Mouse (Mus musculus): ENCODE measurements around the gene Hist1h2ad.
"Not testable (repeated sequence)": the region's sequence is repeated elsewhere in the genome, so short reads cannot be mapped to it uniquely, and the experiment has no call there.

The Hist1h2ad gene

GRCm38 (mm10) chr13:23541497-23541896 is 32.7 kb upstream of the Hist1h2ad start:
- DNase-seq (ENCODE audit: low spot score in 2 of 2), result no peak

GRCm38 (mm10) chr13:23542225-23542980 is 31.8 kb upstream of the Hist1h2ad start:
- DNase-seq (ENCODE audit: low spot score in 2 of 2), result not testable (repeated sequence)

GRCm38 (mm10) chr13:23542999-23543607 is 31.1 kb upstream of the Hist1h2ad start, which contains the start of gene Hist1h2bh:
TSS of gene Hist1h2bh (minus strand) at chr13:23543392.
- peak in 1 of 2 experiments; percentile 44 for DNase-seq (ENCODE audit: low spot score in 2 of 2)

- peak; percentile 49 to 66 for DNase-seq (ENCODE audit: low spot score in 2 of 2)
These were observed 30.0 kb upstream of the Hist1h2ad start, which contains the start of gene Hist1h3f for GRCm38 (mm10) chr13:23543965-23544786. TSS of gene Hist1h3f (plus strand) at chr13:23544052.

GRCm38 (mm10) chr13:23544787-23545120 is 29.4 kb upstream of the Hist1h2ad start:
- DNase-seq (ENCODE audit: low spot score in 2 of 2), result not testable (repeated sequence)

- no peak for DNase-seq (ENCODE audit: low spot score in 2 of 2)
These were observed 27.5 kb upstream of the Hist1h2ad start for GRCm38 (mm10) chr13:23546694-23547093.

- no peak for DNase-seq (ENCODE audit: low spot score in 2 of 2)
These were observed 23.4 kb upstream of the Hist1h2ad start for GRCm38 (mm10) chr13:23550761-23551145.

GRCm38 (mm10) chr13:23551146-23551834 is 22.9 kb upstream of the Hist1h2ad start, which contains the start of gene Hist1h4f:
TSS of gene Hist1h4f (minus strand) at chr13:23551648.
- DNase-seq (ENCODE audit: low spot score in 2 of 2), result peak; percentile 83 to 87

GRCm38 (mm10) chr13:23551931-23552914 is 22.0 kb upstream of the Hist1h2ad start:
- DNase-seq (ENCODE audit: low spot score in 2 of 2), result no peak

- no peak for DNase-seq (ENCODE audit: low spot score in 2 of 2)
These were observed 21.2 kb upstream of the Hist1h2ad start, which contains the start of gene Hist1h1d for GRCm38 (mm10) chr13:23552962-23553361. TSS of gene Hist1h1d (plus strand) at chr13:23553262.

GRCm38 (mm10) chr13:23554393-23554792 is 19.8 kb upstream of the Hist1h2ad start:
- DNase-seq (ENCODE audit: low spot score in 2 of 2), result no peak

- peak; percentile 67 to 71 for DNase-seq (ENCODE audit: low spot score in 2 of 2)
These were observed 19.0 kb upstream of the Hist1h2ad start for GRCm38 (mm10) chr13:23554925-23555838.

- peak in 1 of 2 experiments; percentile 48 for DNase-seq (ENCODE audit: low spot score in 2 of 2)
These were observed 18.3 kb upstream of the Hist1h2ad start for GRCm38 (mm10) chr13:23555839-23556416.

GRCm38 (mm10) chr13:23556906-23557305 is 17.3 kb upstream of the Hist1h2ad start:
- no peak for DNase-seq (ENCODE audit: low spot score in 2 of 2)

GRCm38 (mm10) chr13:23560699-23561098 is 13.5 kb upstream of the Hist1h2ad start:
- DNase-seq (ENCODE audit: low spot score in 2 of 2), result not testable (repeated sequence)

GRCm38 (mm10) chr13:23561531-23561882 is 12.7 kb upstream of the Hist1h2ad start:
- DNase-seq (ENCODE audit: low spot score in 2 of 2), result not testable (repeated sequence)

GRCm38 (mm10) chr13:23561883-23562659 is 12.1 kb upstream of the Hist1h2ad start, which contains the start of gene Hist1h3e:
TSS of gene Hist1h3e (minus strand) at chr13:23562369.
- DNase-seq (ENCODE audit: low spot score in 2 of 2), result peak; percentile 93 to 94

All from frontal cortex, postnatal 25 days (tissue).